Mouse (Mus musculus) neural tube, embryonic 15.5 days (tissue): ENCODE measurements around the gene Exosc3. TPM values are rescaled to one million over a fixed set of nuclear protein-coding genes. Genes with fewer than 3 reads are reported as not detected.

ENCODE experiments used
- ATAC-seq: fragments of 200-750 bp; cut with Nextera tagmentation; 2 replicates; pipeline ENCODE4 v1.8.0; 2017; ENCODE audit warnings: mild to moderate bottlenecking, moderate TSS enrichment, moderate library complexity; ENCODE audit not compliant: low FRiP score
- H3K27ac ChIP-seq: fragments of 300-500 bp; sonication (generic); replicated peaks from 2 replicates; pipeline ENCODE4 v1.5.1; 2015; ENCODE audit warnings: mild to moderate bottlenecking, inconsistent platforms
- H3K27me3 ChIP-seq: fragments of 300-500 bp; sonication (generic); replicated peaks from 2 replicates; pipeline ENCODE4 v1.6.1; 2015; ENCODE audit warnings: inconsistent platforms
- H3K36me3 ChIP-seq: fragments of 300-500 bp; sonication (generic); 2 replicates; pipeline ENCODE4 v1.6.1; 2015; ENCODE audit warnings: inconsistent platforms
- H3K4me1 ChIP-seq: fragments of 300-500 bp; sonication (generic); 2 replicates; pipeline ENCODE4 v1.6.1; 2015; ENCODE audit warnings: inconsistent platforms
- H3K4me2 ChIP-seq: fragments of 300-500 bp; sonication (generic); 2 replicates; pipeline ENCODE4 v1.6.1; 2015; ENCODE audit warnings: inconsistent platforms, mild to moderate bottlenecking, moderate library complexity
- H3K4me3 ChIP-seq: fragments of 300-500 bp; sonication (generic); replicated peaks from 2 replicates; pipeline ENCODE4 v1.5.1; 2015; ENCODE audit warnings: mild to moderate bottlenecking, inconsistent platforms
- H3K9ac ChIP-seq: fragments of 300-500 bp; sonication (generic); replicated peaks from 2 replicates; pipeline ENCODE4 v1.6.1; 2015; ENCODE audit warnings: mild to moderate bottlenecking, inconsistent platforms
- H3K9me3 ChIP-seq: fragments of 300-500 bp; sonication (generic); replicated peaks from 2 replicates; pipeline ENCODE4 v1.6.1; 2016; ENCODE audit warnings: inconsistent platforms
- WGBS: fragments of 180-500 bp; shearing (Covaris S2); methylation state at CpG from one replicate; pipeline ENCODE4 v1.1.7; 2015; ENCODE audit warnings: mixed read lengths; 5-methylcytosine and 5-hydroxymethylcytosine counted together
- polyA plus RNA-seq: library from polyadenylated mRNA; unstranded; fragments of >200 nt; fragmentation: Nextera tagmentation; extraction: Ambion mirVana; gene quantifications from 2 replicates; pipeline ENCODE4 v1.2.1, GENCODE M21; 2015

Exosc3 gene
- polyA plus RNA-seq, 1 experiment from 2014 or later, result 30.6 TPM

- Histone ChIP-seq H3K36me3 (no peaks in the 10 kb centered on the region), H3K9me3 (no peaks in the 10 kb centered on the region), H3K4me1 (no peaks in the 10 kb centered on the region), H3K27ac (no peak overlapping the region), H3K4me2 (no peak overlapping the region), H3K4me3 (no peak overlapping the region), H3K27me3 (peaks cover 2% of the 10 kb centered on the region; the same call in 1 of the 2 replicates), H3K9ac (no peak overlapping the region)
- ATAC-seq, result no peak
- 75% methylated on average over 3 of the region's 3 CpGs for WGBS
Measured at GRCm38 (mm10) chr4:45332466-45332865, 10.1 kb downstream of the Exosc3 start.

DNA sequence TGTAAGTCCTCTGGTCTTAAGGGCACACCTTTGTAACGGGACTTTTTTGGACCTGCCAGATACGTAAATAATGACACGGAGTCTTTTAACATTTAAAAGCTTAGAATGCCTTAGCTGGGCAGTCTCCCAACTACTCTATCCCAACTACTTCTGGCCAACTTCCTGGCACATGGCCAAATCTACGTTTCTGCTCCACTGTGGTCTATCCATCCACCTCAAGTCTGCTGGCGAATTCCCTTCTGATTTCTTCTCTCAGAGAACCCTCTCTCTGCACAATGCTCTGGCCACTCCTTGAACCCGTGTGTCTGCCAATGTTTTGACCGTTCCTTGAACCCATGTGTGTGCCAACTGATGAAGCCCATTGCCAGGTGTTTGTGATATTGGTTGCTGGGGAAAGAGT lies 11.4 kb downstream of the Exosc3 start:
- ATAC-seq, result no peak
- Histone ChIP-seq H3K27me3 (no peaks in the 10 kb centered on the region), H3K9me3 (no peaks in the 10 kb centered on the region), H3K4me3 (no peak overlapping the region), H3K9ac (no peak overlapping the region), H3K27ac (no peak overlapping the region), H3K36me3 (no peaks in the 10 kb centered on the region), H3K4me2 (no peak overlapping the region), H3K4me1 (no peaks in the 10 kb centered on the region)
- WGBS, result 77% methylated on average over 7 of the region's 7 CpGs

DNA sequence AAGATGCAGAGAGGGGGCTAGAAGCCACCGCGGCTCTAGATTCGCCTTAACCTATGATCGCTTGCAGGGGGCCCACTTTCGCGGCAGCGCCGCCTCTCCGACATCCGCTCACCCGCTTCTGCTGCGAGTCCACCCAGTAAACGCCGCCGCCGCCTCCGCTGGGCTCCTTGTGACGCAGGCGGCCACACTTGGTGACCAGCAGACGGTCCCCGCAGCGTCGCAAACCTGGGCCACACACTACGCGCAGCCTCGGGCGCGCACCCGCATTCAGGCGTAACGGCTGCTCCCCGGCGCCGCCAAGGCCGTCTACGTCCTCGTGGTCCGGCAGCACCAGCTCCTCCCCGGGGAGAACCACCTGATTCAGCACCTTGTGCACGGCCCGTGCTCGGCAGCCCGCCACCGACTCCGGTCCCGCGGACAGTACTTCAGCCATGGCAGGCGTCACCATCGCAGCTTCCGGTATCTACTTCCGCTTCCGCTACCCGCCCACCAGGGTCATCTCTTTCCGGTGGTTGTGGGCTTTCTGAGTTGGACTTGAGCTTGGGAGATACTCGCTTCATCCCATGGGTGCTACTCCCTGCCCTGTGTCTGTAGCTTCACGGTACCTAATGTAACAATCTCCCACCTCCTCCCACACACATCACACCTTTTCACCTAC lies 22.2 kb downstream of the Exosc3 start:
- Histone ChIP-seq H3K9ac (peak overlapping the region; percentile 78), H3K4me3 (peak overlapping the region; percentile 72), H3K36me3 (peaks cover 24% of the 10 kb centered on the region), H3K4me1 (peaks cover 23% of the 10 kb centered on the region), H3K9me3 (no peaks in the 10 kb centered on the region), H3K27ac (peak overlapping the region; percentile 86), H3K27me3 (peaks cover 25% of the 10 kb centered on the region), H3K4me2 (peak overlapping the region; percentile 71)
- WGBS, result under 1% methylated on average over 55 of the region's 56 CpGs
- peak; percentile 88 for ATAC-seq

- ATAC-seq, result no peak
- WGBS, result 98% methylated on average over 2 of the region's 2 CpGs
Measured at GRCm38 (mm10) chr4:45311056-45311455, 31.5 kb downstream of the Exosc3 start.

GRCm38 (mm10) chr4:45308606-45309005 lies 33.9 kb downstream of the Exosc3 start:
- no peaks in the 10 kb centered on the region for H3K4me1 ChIP-seq
- 93% methylated on average over 6 of the region's 6 CpGs for WGBS
- H3K4me3 ChIP-seq, result no peak overlapping the region
- no peak overlapping the region for H3K27ac ChIP-seq
- H3K36me3 ChIP-seq, result peaks cover 72% of the 10 kb centered on the region
- no peak overlapping the region for H3K4me2 ChIP-seq
- H3K9ac ChIP-seq, result no peak overlapping the region
- no peak for ATAC-seq
- H3K27me3 ChIP-seq, result no peaks in the 10 kb centered on the region
- 0 out of 2 replicates have a peak, but pooled peaks cover 3% of the 10 kb centered on the region for H3K9me3 ChIP-seq

More at GRCm38 (mm10) chr4:45311056-45311455, 31.5 kb downstream of the Exosc3 start:
- no peaks in the 10 kb centered on the region for H3K4me1 ChIP-seq
- H3K9ac ChIP-seq, result no peak overlapping the region
- no peak overlapping the region for H3K4me2 ChIP-seq
- H3K9me3 ChIP-seq, result no peaks in the 10 kb centered on the region
- H3K36me3 ChIP-seq, result peaks cover 71% of the 10 kb centered on the region
- no peak overlapping the region for H3K4me3 ChIP-seq
- no peak overlapping the region for H3K27ac ChIP-seq
- no peaks in the 10 kb centered on the region for H3K27me3 ChIP-seq

DNA sequence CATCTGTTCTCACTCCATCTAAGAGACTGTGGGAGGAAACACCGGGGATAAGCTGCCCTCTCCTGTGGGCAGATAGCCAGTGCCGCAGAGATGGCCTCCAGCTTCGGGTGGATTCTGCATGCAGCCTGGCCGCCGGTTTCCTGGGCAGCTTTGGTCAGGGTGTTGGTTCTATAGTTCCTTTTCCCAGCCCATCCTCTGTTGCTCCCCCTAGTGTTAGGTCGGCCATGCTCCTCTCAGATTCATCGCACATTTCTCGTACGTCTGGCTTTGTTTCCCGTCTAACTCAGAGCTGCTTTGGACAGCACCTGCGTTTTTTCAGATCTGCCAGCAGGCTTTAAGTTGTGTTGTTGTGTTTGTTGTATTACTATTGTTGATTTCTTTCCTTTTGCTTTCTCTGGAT lies 34.5 kb downstream of the Exosc3 start:
- Histone ChIP-seq H3K4me3 (no peak overlapping the region), H3K4me2 (no peak overlapping the region), H3K9ac (no peak overlapping the region), H3K4me1 (no peaks in the 10 kb centered on the region), H3K36me3 (peaks cover 75% of the 10 kb centered on the region), H3K27ac (no peak overlapping the region), H3K9me3 (0 out of 2 replicates have a peak, but pooled peaks cover 3% of the 10 kb centered on the region), H3K27me3 (no peaks in the 10 kb centered on the region)
- WGBS, result 46% methylated on average over 11 of the region's 11 CpGs
- no peak for ATAC-seq

DNA sequence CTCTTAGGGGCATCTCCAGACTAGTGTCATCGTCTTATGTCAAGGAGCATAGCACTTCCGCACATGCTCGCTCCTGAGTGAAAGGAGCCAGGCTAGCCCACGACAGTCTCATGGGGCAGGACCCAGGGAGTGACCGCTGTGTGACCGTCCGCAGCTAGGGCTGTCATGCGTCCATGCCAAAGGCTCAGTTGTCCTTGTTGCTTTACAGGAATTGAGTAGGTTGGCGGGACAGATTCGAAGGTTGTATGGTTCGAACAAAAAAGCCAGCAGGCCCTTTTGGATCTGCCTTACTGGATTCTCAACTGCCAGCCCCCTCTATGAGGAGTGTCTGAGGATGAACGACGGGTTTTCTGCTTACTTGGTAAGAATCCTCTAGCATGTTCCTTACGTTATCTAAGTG lies 37.0 kb downstream of the Exosc3 start:
- 0 out of 2 replicates have a peak, but pooled peaks cover 3% of the 10 kb centered on the region for H3K9me3 ChIP-seq
- 99% methylated on average over 14 of the region's 14 CpGs for WGBS
- H3K36me3 ChIP-seq, result peaks cover 81% of the 10 kb centered on the region
- no peak overlapping the region for H3K9ac ChIP-seq
- no peak overlapping the region for H3K4me3 ChIP-seq
- ATAC-seq, result no peak
- H3K4me1 ChIP-seq, result no peaks in the 10 kb centered on the region
- H3K4me2 ChIP-seq, result no peak overlapping the region
- H3K27ac ChIP-seq, result no peak overlapping the region
- H3K27me3 ChIP-seq, result no peaks in the 10 kb centered on the region

- Histone ChIP-seq H3K27me3 (no peaks in the 10 kb centered on the region), H3K27ac (peak within 1 kb of the TSS; percentile 58), H3K4me2 (peak within 1 kb of the TSS; percentile 75), H3K4me1 (peaks cover 13% of the 10 kb centered on the region), H3K9me3 (no peaks in the 10 kb centered on the region), H3K4me3 (peak within 1 kb of the TSS; percentile 75), H3K9ac (peak within 1 kb of the TSS; percentile 79), H3K36me3 (peaks cover 22% of the 10 kb centered on the region)
- WGBS, result 19% methylated on average over 27 of the region's 27 CpGs
- peak; percentile 92 for ATAC-seq
Measured at GRCm38 (mm10) chr4:45296662-45297564, 45.6 kb downstream of the Exosc3 start, which contains the start of gene Trmt10b. TSS of gene Trmt10b (plus strand) at chr4:45297127.

DNA sequence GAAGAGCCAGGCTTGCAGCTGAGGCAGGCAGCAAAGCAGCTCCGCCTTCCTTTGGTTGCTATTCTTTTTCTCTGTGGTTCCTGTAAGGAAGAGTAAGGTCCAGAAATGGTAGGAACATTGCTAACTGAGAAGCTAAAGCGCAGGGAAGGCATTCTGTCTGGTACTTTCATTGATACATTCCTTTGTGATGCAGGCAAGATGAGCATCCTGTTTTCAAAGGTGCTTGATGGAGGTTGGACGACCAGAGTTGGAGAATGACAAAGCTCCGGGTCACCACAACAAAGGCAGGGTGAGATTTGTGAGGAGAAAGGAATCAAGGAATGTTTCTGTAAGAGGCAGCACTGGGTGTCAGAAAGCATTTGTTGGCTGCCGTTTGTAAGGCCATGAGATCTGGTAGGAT lies 54.6 kb downstream of the Exosc3 start:
- WGBS, result 76% methylated on average over 5 of the region's 5 CpGs
- no peak for ATAC-seq
- Histone ChIP-seq H3K4me1 (no peaks in the 10 kb centered on the region), H3K9me3 (no peaks in the 10 kb centered on the region), H3K27ac (no peak overlapping the region), H3K36me3 (no peaks in the 10 kb centered on the region), H3K27me3 (no peaks in the 10 kb centered on the region), H3K4me3 (no peak overlapping the region), H3K4me2 (no peak overlapping the region), H3K9ac (no peak overlapping the region)

DNA sequence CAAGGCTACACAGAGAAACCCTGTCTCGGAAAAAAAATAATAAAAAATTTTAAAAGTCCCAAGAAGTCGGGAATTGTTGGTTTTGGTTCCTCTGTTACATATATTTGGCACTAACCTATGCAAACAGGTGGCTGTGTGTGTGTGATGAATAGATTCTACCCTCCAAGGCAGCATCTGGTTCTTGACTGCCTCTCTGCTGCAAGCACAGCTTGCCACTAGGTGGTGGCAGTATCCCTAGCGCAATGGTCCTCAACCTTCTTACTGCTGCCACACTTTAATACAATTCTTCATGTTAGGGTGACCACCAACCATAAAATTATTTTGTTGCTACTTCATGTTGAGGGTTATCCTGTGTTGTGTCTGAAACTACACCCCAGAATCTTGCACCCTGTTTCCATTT lies 56.2 kb downstream of the Exosc3 start:
- Histone ChIP-seq H3K4me2 (no peak overlapping the region), H3K9ac (no peak overlapping the region), H3K27me3 (no peaks in the 10 kb centered on the region), H3K4me3 (no peak overlapping the region), H3K9me3 (no peaks in the 10 kb centered on the region), H3K4me1 (no peaks in the 10 kb centered on the region), H3K27ac (no peak overlapping the region), H3K36me3 (no peaks in the 10 kb centered on the region)
- no peak for ATAC-seq
- WGBS, result 56% methylated on average over 3 of the region's 3 CpGs

DNA sequence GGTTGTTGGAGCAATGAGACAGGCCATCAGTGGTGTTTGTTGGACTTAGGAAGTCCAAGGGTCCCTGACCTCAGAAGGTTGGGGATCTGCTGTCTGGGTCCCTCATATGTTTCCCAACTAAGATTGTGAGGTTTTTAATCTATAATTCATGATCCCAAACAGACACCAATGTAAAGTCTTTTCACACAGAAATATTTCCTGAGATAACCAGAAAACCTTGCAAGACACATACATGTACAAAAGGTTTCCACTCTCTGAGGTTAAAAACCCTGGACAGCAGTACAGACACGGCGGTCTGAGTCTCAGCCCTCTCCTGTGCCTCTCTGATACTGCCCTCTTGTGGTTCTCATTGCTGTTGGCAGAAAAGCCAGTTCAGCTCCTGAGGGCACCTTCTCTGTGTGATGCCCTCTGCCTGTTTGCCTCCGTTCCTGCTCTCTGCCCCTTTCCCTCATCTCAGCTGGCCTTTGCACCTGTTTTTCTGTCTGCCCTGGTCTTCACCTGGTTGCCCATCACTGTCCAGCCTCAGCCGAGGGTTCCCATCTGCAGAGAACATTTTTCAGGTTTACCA lies 62.5 kb downstream of the Exosc3 start:
- no peak overlapping the region for H3K4me2 ChIP-seq
- no peaks in the 10 kb centered on the region for H3K4me1 ChIP-seq
- no peak overlapping the region for H3K9ac ChIP-seq
- H3K9me3 ChIP-seq, result no peaks in the 10 kb centered on the region
- H3K27me3 ChIP-seq, result no peaks in the 10 kb centered on the region
- 18% methylated on average over 4 of the region's 4 CpGs for WGBS
- no peaks in the 10 kb centered on the region for H3K36me3 ChIP-seq
- H3K4me3 ChIP-seq, result no peak overlapping the region
- no peak overlapping the region for H3K27ac ChIP-seq
- ATAC-seq, result peak; percentile 69
